Mouse (Mus musculus) testis, adult 2 months (tissue): ENCODE measurements around the gene Pogz. TPM values are rescaled to one million over a fixed set of nuclear protein-coding genes. Genes with fewer than 3 reads are reported as not detected.
"Not testable (repeated sequence)": the region's sequence is repeated elsewhere in the genome, so short reads cannot be mapped to it uniquely, and the experiment has no call there.

Experiments
- H3K27ac ChIP-seq: fragments of 200-500 bp; 2 replicates; pipeline ENCODE4 v1.5.1; 2012; ENCODE audit warnings: low read depth, low read length; ENCODE audit not compliant: control insufficient read depth, insufficient read depth
- H3K27me3 ChIP-seq: fragments of 200-500 bp; 2 replicates; pipeline ENCODE4 v1.6.1; 2012; ENCODE audit warnings: mild to moderate bottlenecking, low read length, moderate library complexity; ENCODE audit not compliant: control insufficient read depth, insufficient read depth
- H3K36me3 ChIP-seq: fragments of 200-500 bp; 2 replicates; pipeline ENCODE4 v1.6.1; 2012; ENCODE audit warnings: mild to moderate bottlenecking, low read length; ENCODE audit not compliant: control insufficient read depth, insufficient read depth
- H3K4me1 ChIP-seq: fragments of 200-500 bp; 2 replicates; pipeline ENCODE4 v1.6.1; 2012; ENCODE audit warnings: low read length; ENCODE audit not compliant: control insufficient read depth, insufficient read depth
- H3K4me3 ChIP-seq: fragments of 200-500 bp; 2 replicates; pipeline ENCODE4 v1.5.1; 2012; ENCODE audit warnings: low read depth, mild to moderate bottlenecking, low read length, moderate library complexity, mixed read lengths; ENCODE audit not compliant: control insufficient read depth
- polyA plus RNA-seq: library from polyadenylated mRNA; depleted of rRNA; stranded (reverse); fragments of >200 nt; gene quantifications from 2 replicates; pipeline ENCODE4 v1.2.3, GENCODE M21; 2012; rRNA removed

The Pogz gene
- polyA plus RNA-seq, 1 experiment, result 13.9 TPM

DNA sequence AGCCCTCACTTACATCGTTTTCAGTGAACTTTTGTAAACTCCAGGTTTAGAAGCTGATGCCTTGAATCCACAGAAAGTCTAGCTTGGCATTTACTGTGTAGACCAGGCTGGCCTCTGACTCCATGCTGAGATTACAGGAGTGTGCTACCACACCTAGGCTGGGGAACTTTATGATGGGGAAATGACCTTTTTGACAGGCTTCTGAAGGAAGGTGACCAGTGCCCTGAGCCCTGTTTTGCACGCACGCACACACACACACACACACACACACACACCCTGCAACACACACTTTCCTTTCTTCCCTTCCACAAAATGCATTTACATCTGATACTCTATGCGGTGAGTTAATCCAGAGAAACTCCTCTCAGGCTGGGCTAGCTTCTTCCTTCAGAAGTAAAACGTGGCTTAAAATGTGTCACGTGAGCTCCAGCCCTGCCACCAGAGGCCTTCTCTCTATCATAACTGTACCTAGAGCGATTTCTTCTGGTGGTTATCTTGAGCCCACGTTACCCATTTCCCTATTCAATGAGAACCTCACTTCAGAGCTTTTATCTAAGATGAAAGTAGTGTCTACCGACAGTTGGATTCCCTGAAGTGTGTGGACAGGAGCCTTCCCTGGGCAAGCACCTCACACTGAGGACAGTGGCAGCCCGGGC is 94.2 kb downstream of the Pogz start:
- H3K27ac ChIP-seq, result 0 out of 2 replicates have a peak overlapping the region, but pooled peaks have one; percentile 17
- not testable (repeated sequence) for H3K4me1 ChIP-seq, H3K4me3 ChIP-seq, H3K27me3 ChIP-seq, H3K36me3 ChIP-seq

Other genes with a start within 250 kb of the Pogz start
- not detected in 2 replicates for gene Gm10972, start 194.5 kb upstream of the Pogz start, polyA plus RNA-seq
- 13.1 and 13.2 TPM in 2 replicates for gene Tuft1, start 178.7 kb upstream of the Pogz start, polyA plus RNA-seq
- gene Selenbp2, start 144.0 kb upstream of the Pogz start, polyA plus RNA-seq, result 0.24 TPM in 1 of 2 replicates, not detected in the other
- 12.6 and 17.4 TPM in 2 replicates for gene Cgn, start 51.1 kb upstream of the Pogz start, polyA plus RNA-seq
- gene Psmb4, start 49.4 kb downstream of the Pogz start, polyA plus RNA-seq, result 140 and 167 TPM in 2 replicates
- gene Selenbp1, start 95.5 kb downstream of the Pogz start, polyA plus RNA-seq, result 19.4 and 24.6 TPM in 2 replicates
- 12.1 and 13.6 TPM in 2 replicates for gene Rfx5, start 116.5 kb downstream of the Pogz start, polyA plus RNA-seq
- gene Pi4kb, start 137.2 kb downstream of the Pogz start, polyA plus RNA-seq, result 24.1 and 24.3 TPM in 2 replicates
- gene Zfp687, start 177.9 kb downstream of the Pogz start, polyA plus RNA-seq, result 37.7 and 43.3 TPM in 2 replicates
- 209 and 219 TPM in 2 replicates for gene Psmd4, start 205.0 kb downstream of the Pogz start, polyA plus RNA-seq